Mouse (Mus musculus): ENCODE measurements around the gene Ppp4r2. TPM values are rescaled to one million over a fixed set of nuclear protein-coding genes. Genes with fewer than 3 reads are reported as not detected.
A peak's percentile ranks its signal among the peaks of the same experiment; 100 is the strongest.
"Not testable (repeated sequence)": the region's sequence is repeated elsewhere in the genome, so short reads cannot be mapped to it uniquely, and the experiment has no call there.

Gene Ppp4r2
- total RNA-seq, 2 experiments from 2014 or later: 71.3 to 80.3 TPM

- intact Hi-C loops (cut with DNase I): no loop called here
- no peak for DNase-seq (ENCODE audit: low spot score in 2 of 2)
Observed at GRCm38 (mm10) chr6:100828565-100828964, 4.9 kb upstream of the Ppp4r2 start.

GRCm38 (mm10) chr6:100829770-100830169 is 3.7 kb upstream of the Ppp4r2 start:
- intact Hi-C loops (cut with DNase I): no loop called here
- no peak for DNase-seq (ENCODE audit: low spot score in 2 of 2)

GRCm38 (mm10) chr6:100831188-100831587 is 2.2 kb upstream of the Ppp4r2 start:
- no peak for DNase-seq (ENCODE audit: low spot score in 2 of 2)
- intact Hi-C loops (cut with DNase I): no loop called here

DNA sequence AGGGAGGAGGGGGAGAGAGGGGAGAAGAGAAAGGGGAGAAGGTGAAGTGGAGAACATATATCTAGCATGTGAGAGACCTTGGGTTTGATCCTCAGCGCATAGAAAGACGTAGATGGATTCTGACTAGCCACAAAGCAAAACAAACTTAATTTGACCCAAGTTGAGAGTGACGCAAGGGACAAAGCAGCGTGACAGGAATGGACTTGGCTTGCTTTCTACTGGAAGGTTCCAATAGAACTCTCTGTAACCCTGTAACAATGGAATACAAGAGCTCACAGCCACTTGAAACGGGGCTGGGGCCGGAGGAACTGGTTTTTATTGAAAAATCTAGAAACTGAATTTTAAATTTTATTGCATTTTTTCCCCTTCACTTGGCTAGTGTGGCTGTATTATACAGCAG is 1.7 kb upstream of the Ppp4r2 start:
- intact Hi-C loops (cut with DNase I): loop anchor here (2.0 kb wide), 1 partner anchor 161 kb away; the partner anchor contains the start of gene Shq1
- no peak for DNase-seq (ENCODE audit: low spot score in 2 of 2)

GRCm38 (mm10) chr6:100833811-100834481 is 524 bp downstream of the Ppp4r2 start:
- intact Hi-C loops (cut with DNase I): loop anchor here (2.0 kb wide), 2 partner anchors 129 to 163 kb away; partner anchors contain the start of genes Gxylt2 and Shq1
- DNase-seq (ENCODE audit: low spot score in 2 of 2): peak; percentile 60 to 64

GRCm38 (mm10) chr6:100834489-100835160 is 1.2 kb downstream of the Ppp4r2 start:
- intact Hi-C loops (cut with DNase I): loop anchor here (2.0 kb wide), 1 partner anchor 130 kb away; the partner anchor contains the start of gene Gxylt2
- no peak for DNase-seq (ENCODE audit: low spot score in 2 of 2)

DNA sequence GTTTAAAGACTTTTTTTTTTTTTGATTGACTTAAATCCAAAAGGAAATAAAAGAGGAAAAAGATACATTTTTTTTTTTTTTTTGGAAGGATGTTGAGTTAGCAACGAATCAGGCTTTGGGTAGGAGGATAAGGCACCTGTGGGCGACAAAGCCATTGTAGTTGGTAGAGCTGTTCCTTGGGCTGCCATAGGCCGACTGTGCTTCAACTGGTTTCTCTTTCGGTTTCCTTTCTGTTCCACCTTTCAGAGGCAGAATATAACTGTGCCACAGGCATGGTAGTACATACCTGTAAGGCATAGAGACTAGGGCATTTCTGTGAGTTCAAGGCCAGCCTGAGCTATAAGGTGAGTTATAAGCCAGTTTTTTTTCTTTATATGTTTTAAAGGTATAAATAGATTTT is 11.6 kb downstream of the Ppp4r2 start:
- no peak for DNase-seq (ENCODE audit: low spot score in 2 of 2)
- intact Hi-C loops (cut with DNase I): no loop called here

DNA sequence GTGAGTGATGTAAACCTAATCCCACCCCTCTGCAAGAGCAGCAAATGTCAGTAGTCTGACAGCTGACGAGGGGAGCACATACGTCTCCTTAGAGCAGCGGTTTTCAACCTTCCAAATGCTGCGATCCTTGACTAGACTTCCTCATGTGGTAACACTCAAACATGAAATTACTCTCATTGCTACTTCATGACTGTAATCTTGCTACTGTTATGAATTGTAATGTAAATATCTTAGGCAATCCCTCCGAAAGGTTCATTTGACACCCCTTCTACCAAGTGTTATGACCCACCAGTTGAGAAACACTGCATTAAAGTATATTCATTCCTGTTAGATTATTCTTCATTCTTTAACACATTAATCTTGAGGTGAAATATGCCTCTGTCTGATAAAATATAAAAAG is 13.8 kb downstream of the Ppp4r2 start:
- intact Hi-C loops (cut with DNase I): no loop called here
- DNase-seq (ENCODE audit: low spot score in 2 of 2): no peak

DNA sequence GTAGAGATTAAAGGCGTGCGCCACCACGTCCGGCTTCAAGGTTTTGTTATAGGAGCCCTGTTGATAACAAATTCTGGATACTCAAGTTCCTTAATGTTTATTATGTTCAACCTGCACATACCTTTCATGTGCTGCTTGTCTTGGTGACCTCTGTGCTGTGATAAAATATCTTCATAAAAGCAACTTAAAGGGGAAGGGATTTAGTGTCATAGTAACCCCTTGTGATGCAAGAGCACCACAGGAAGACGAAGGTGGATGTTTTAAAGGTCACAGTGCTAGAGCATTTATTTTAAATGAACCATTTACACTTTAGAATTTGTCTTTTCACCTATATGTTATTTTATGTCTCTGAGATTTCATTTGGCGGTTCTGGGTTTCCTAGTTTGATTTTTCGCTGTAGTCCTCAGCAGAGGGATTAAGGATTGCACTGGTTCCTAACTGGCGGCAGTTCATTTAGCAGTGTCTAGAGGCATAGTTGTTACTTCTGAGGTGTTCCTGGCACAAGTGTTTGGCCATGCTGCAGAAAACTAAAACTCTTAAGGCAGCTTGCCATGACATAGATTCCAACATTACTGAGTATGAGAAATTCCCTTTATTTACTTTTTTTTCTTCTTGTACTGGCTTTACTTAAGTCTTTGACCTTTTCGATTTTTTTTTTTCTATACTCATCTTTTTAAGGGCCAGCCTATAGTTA is 15.4 kb downstream of the Ppp4r2 start:
- no peak for DNase-seq (ENCODE audit: low spot score in 2 of 2)
- intact Hi-C loops (cut with DNase I): no loop called here

GRCm38 (mm10) chr6:100850671-100851081 is 17.3 kb downstream of the Ppp4r2 start:
- intact Hi-C loops (cut with DNase I): no loop called here
- DNase-seq (ENCODE audit: low spot score in 2 of 2): no peak

- no peak for DNase-seq (ENCODE audit: low spot score in 2 of 2)
- intact Hi-C loops (cut with DNase I): no loop called here
Observed at GRCm38 (mm10) chr6:100851083-100851482, 17.7 kb downstream of the Ppp4r2 start.

DNA sequence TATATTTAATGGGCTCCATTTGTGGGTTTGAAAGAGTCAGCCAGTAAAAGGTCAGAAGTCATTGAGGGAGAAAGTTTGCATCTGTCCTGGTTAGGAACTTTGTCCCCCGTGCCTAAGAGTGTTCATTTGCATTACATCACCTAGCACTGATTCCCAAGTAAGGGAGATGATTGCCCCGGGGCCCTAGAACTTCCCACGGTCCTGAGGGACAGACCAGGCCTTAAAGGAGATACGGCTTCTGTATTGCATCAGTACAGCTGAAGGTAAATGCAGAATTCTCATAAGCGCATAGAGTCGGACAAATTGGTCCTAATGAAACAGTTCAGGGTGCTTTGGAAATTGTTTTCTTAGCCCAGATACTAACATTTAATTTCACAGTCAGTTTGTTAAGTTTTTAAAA is 31.9 kb downstream of the Ppp4r2 start:
- no peak for DNase-seq (ENCODE audit: low spot score in 2 of 2)
- intact Hi-C loops (cut with DNase I): no loop called here

GRCm38 (mm10) chr6:100865788-100866187 is 32.4 kb downstream of the Ppp4r2 start:
- intact Hi-C loops (cut with DNase I); DNase-seq (ENCODE audit: low spot score in 2 of 2): not testable (repeated sequence)

- intact Hi-C loops (cut with DNase I); DNase-seq (ENCODE audit: low spot score in 2 of 2): not testable (repeated sequence)
Observed at GRCm38 (mm10) chr6:100866246-100866645, 32.8 kb downstream of the Ppp4r2 start.

DNA sequence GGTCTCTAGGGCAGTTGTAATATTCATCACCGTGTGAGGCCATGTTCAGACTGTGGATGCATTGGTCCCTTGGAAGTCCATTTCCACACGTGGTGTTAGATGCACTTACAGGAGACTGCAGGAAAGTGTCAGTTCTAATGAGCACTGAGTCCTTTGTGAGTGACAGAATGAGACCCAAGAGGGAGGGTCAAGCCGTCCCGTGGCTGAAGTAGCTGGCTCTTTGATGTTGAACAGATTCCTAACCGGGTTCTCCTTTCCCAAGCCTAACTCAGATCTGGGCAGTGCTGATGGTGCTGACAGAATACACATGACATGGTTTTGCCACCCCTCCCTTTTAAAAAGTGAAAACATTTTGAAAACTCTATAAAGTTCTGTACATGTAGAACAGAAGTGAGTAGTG is 35.4 kb downstream of the Ppp4r2 start:
- DNase-seq (ENCODE audit: low spot score in 2 of 2): no peak
- intact Hi-C loops (cut with DNase I): no loop called here

DNA sequence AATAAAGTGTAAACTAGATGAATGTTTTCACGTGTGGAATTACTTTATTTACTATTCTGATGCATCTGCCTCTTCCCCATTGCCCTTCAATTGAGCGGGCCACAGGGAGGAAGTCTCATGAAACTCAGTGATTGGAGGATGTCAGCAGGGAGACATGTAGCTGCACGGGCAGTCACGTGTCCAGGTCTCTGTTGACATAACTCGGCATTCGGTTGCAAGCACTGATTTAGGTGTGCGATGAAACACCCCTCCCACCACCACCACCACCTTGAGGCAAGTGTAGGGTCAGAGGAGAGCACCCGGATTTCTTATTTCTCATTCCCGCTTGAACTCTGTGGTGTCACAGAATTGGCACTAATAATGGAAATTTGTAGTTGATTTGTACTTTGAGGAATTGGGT is 36.5 kb downstream of the Ppp4r2 start:
- no peak for DNase-seq (ENCODE audit: low spot score in 2 of 2)
- intact Hi-C loops (cut with DNase I): loop anchor here (10.0 kb wide), 1 partner anchor 1215 kb away; no protein-coding TSS in a partner anchor

- intact Hi-C loops (cut with DNase I): loop anchor here (10.0 kb wide), 1 partner anchor 1218 kb away; no protein-coding TSS in a partner anchor
- DNase-seq (ENCODE audit: low spot score in 2 of 2): no peak
Observed at GRCm38 (mm10) chr6:100873191-100873590, 39.8 kb downstream of the Ppp4r2 start.

DNA sequence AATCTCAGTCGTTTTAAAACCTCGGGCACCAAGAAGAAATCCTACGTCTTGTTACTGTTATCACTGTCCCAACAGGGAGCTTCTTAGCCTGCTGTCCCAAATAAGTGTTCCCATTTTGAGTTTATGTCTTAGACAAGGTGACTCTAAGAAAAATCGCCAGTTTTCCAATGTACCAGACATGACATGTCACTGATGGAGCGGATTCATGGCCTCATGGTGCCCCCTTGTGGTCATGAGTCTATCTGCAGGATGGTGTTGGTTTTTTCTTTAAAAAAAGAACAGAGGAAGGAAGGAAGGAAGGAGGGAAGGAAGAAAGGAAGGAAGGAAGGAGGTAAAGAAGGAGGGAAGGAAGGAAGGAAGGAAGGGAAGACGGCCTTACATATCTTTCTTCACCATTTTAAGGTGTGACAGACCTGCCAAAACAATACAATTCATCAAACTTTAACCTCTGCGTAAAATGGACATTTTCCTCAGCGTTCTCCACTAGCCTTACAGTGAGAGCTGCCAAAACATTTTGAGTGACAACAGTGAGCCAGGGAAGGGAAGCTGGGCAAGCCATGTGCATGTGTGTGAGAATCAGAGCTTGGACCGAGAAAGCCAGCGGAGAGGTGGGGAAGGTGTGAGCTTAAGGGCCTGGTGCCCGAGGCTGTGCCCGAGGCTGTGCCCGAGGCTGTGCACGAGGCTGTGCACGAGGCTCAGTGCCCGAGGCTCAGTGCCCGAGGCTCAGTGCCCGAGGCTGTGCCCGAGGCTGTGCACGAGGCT is 42.6 kb downstream of the Ppp4r2 start:
- DNase-seq (ENCODE audit: low spot score in 2 of 2): peak; percentile 70 to 74
- intact Hi-C loops (cut with DNase I): loop anchor here (1.0 to 10.0 kb wide), 3 partner anchors 201 to 1221 kb away; no protein-coding TSS in a partner anchor

DNA sequence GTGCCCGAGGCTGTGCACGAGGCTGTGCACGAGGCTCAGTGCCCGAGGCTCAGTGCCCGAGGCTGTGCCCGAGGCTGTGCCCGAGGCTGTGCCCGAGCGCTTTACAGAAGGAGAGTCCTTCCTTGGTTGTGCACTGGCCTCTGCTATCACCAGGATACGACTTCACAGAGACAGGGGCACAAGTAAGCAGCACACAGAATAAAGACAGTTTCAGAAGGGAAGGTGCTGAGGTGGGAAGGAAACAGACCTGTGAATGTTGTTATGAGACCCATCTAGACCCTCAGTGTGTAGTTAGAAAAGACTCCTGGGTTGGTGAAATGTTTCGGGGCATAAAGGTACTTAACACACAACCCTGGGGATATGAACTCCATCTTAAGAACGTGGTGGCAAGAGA is 43.2 kb downstream of the Ppp4r2 start:
- intact Hi-C loops (cut with DNase I): loop anchor here (1.0 to 10.0 kb wide), 3 partner anchors 201 to 1222 kb away; no protein-coding TSS in a partner anchor
- no peak for DNase-seq (ENCODE audit: low spot score in 2 of 2)
